Mouse (Mus musculus): Measurements from ENCODE around the gene Syngr3. TPM values are rescaled to one million over a fixed set of nuclear protein-coding genes. Genes with fewer than 3 reads are reported as not detected.
"Not testable (repeated sequence)": the region's sequence is repeated elsewhere in the genome, so short reads cannot be mapped to it uniquely, and the experiment has no call there.

Gene Syngr3
- total RNA-seq, 2 experiments from 2014 or later = 0.14 to 0.27 TPM

- DNase-seq = peak; percentile 98
These were observed 29.9 kb upstream of the Syngr3 start for GRCm38 (mm10) chr17:24719494-24720222.

DNA sequence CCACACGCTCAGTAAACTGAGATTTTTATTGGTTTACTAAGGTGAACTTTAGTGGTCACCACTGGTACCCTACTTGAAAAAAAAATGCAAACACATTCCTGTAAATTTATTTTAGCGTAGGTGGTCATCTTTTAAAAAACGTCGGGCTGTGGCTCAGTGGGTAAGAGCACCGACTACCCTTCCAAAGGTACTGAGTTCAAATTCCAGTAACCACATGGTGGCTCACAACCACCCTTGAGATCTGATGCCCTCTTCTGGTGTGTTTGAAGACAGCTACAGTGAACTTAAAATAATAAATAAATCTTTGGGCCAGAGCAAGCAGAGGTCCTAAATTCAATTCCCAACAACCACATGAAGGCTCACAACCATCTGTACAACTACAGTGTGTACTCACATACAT is 29.2 kb upstream of the Syngr3 start:
- DNase-seq = not testable (repeated sequence)

- DNase-seq = no peak
These were observed 28.2 kb upstream of the Syngr3 start, which contains the start of the genes Rnf151 and Rps2 for GRCm38 (mm10) chr17:24717943-24718342. Gene Rnf151, minus strand, starts transcription at chr17:24718063. Gene Rps2, plus strand, starts transcription at chr17:24718116.

- no peak for DNase-seq
These were observed 26.5 kb upstream of the Syngr3 start for GRCm38 (mm10) chr17:24716166-24716682.

DNA sequence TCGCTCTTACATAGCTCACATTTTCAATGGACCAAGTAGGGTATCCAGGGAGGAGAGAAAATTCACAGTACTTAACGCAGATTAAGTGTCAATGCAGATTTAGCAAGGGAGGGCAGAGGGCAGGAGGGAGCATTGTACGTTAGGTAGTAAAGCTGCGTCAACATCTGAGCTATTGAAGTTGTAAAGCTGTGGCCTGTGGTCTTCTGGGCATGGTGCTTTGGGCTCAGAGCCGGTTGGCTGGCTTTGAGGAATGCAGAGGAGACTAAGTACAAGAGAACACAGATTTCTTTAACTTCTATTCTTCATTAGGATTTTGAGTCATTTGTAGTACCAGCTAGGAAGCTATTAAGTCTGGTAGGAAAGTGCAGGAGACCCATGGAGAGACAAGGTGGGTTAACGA is 25.8 kb upstream of the Syngr3 start:
- no peak for DNase-seq

GRCm38 (mm10) chr17:24708646-24709045 is 18.9 kb upstream of the Syngr3 start:
- no peak for DNase-seq

DNA sequence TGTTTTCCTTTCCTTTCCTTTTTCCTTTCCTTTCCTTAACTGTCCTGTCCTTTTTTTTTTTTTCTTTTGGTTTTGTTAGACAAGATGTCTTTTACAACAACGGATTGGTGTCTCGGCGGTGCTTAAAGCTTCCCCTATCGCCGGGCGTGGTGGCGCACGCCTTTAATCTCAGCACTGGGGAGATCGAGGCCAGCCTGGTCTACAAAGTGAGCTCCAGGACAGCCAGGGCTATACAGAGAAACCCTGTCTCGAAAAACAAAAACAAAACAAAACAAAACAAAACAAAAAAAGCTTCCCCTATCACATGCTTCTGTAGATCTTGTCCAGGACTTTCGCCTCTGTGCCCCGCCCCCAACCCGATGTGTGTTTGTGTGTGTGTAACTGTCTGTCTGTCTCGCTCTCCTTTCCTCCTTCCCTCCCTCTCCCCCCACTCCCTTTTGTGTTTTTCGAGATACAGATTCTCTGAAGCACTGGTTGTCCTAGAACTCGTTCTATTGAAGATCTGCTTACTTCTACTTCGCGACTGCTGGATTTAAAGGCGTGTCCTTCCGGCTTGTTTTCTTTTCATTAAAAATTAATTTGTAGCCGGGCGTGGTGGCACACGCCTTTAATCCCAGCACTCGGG is 18.2 kb upstream of the Syngr3 start:
- DNase-seq = no peak

GRCm38 (mm10) chr17:24706982-24707800 is 17.4 kb upstream of the Syngr3 start, which contains the start of gene Tbl3:
Gene Tbl3, minus strand, starts transcription at chr17:24707660.
- DNase-seq = peak; percentile 96

DNA sequence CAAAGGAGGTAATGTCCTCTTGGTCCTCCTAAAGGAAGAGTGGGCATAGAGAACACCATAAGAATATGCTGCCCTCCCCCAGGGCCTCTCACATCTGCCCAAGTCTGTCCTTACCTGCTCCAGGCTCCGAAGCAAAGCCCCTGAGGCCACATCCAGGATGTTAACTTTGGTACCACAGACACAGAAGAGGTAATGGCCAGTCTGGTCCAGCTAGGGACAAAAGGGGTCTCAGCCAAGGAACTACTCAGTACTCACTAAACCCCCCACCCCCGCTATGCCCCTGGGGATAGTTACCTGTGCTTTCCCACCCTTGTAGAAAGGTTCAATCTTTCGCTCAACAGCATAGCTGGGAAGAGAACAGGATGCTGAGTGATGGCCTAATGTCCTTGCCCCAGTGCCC is 16.1 kb upstream of the Syngr3 start:
- DNase-seq = no peak

DNA sequence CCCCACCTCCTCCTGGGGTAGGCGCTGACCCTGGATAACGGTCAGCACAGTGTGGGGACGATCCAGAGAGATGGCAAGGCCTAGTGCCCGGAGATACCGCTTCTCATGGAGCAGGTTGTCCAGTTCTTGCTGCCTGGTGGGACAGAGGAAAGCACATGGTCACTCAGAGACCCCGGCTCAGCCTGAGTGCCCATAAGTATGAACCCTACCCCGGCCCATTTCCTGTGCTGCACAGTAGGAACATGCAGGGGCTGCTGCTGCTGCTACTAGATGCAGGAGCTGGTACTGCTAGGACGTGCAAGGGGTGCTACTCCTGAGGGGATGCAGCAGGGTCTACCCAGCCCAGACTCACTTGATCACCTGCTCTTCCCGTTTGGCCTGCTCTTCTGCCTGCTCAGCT is 11.5 kb upstream of the Syngr3 start:
- no peak for DNase-seq

DNA sequence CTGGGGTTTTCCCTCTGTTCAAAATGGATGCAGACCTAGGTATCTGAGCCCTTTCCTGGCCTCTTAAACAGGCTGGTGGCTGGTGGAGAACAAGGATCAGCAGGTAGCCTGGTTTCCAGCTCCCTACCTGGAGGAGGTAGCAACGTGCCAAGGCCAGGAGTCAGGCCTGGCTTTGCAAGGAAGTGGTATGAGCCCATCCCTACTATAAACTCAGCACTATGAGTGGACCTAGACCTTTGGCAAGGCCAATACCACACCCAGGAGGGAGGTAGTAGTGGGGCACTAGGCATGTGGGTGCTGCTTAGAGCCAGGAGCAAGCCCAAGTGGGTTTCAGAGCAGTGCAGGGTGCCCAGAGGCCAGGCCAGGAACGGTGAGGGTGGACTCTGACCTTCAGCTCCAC is 9.7 kb upstream of the Syngr3 start:
- no peak for DNase-seq

DNA sequence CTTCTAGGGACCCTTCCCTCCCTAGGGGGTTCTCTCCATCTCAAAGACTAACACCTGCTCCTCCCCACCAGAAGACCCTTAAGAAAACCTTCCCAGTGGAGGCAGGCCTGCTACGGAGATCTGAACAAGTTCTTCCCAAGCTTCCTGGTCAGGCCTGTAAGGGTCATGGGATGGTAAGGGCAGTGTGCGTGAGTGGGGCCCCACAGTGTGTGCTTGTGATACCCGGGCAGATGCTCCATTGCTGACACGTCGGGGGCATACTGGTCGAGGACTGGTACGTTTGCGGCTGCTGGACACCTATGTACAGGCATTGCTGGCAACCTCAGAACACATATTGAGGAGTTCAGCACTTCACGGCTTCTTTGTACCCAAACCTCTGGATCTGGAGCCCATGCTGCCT is 9.0 kb upstream of the Syngr3 start:
- no peak for DNase-seq

DNA sequence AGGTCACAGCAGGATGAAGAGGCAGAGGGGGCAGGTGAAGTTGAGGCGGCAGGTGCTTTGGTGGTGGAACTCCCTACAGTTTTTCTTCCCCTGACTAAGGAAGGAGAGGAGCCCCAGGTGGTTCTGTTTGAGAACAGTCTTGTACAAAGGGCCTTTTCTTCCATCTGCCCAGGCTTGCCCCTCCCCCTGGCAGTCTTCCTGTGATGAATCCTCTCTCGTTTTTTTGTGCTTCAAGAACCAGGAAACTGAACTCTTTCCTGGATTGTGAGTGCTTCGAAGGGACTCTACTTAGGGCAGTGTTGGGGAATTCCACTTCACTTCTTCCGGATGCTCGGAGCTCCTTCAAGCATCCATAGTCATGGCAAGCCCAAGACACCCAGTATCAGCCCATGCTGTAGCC is 8.2 kb upstream of the Syngr3 start:
- no peak for DNase-seq

DNA sequence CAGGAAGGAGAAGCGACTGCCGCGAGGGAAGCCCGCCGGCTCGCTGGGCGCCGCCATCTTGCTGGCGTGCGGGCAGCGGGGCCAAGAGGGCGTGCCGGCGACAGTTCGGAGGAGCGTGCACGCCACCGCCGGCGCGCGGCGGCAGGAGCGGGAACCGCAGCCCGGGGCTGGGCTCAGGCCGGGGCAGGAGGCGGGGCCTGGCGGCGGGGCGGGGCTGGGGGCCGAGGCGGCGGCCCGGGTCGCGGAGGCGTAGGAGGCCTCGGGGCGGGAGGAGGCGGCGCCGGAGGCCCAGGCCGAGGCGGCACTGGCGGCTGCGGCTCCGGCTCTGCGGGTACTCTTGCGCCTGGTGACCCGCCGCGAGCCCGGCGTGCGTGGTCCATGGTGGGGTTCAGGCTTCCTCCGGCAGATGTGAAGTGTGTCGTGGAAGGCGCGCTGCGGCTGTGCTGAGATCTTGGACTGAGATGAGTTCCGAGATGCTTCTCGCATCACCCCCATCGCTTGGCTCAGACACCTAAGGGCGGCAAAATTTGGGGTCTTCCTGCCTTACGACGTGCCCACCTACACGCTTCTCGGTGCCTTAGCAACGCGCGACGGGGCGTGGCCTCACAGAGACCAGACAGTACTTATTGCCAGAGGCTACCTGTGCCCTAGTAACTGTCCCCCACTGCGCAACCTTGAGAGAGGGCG is 6.4 kb upstream of the Syngr3 start, which contains the start of the genes Gfer and Noxo1:
Gene Gfer, minus strand, starts transcription at position 146 of the 687 bp plus-strand sequence.
Gene Noxo1, plus strand, starts transcription at position 224 of the 687 bp plus-strand sequence.
- peak; percentile 93 for DNase-seq

- DNase-seq = no peak
These were observed 5.7 kb upstream of the Syngr3 start for GRCm38 (mm10) chr17:24695326-24696010.

DNA sequence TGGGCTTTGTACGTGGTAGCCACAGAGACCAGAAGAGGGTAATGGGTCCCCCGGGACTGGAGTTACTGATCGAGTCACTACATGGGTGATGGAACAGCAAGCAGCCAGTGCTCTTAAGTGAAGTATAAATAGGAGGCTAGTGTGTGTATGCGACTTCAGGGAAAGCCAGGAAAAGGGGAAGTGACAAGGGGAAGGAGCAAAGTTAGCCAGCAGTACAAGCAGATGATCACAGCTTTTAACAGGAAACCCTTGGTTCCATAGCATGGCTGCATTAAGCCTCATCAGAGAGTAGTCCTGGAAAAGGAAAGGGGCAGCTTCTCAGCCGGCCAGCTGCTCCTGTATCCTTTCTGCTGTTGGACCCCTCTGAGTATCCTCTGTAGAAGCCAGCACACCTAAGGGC is 2.6 kb upstream of the Syngr3 start:
- DNase-seq = no peak

DNA sequence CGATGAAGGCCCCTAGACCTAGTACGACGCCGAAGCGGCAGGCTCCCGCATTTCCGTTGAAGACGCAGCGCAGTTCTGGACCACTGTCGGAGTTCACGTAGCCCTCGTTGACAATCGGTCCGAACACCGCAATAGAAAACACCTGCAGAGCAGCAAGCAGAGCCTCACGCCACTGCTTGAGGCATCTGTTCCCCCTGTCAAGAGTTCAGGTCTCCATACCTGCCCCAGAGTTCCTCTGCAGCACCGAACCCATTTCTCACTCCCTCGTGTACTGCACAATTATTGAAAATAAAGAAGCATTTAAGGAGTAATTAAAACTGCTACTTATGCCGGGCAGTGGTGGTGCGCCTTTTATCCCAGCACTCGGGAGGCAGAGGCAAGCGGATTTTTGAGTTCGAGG is 2.2 kb downstream of the Syngr3 start:
- no peak for DNase-seq

GRCm38 (mm10) chr17:24687146-24687595 is 2.6 kb downstream of the Syngr3 start:
- DNase-seq = peak; percentile 45

DNA sequence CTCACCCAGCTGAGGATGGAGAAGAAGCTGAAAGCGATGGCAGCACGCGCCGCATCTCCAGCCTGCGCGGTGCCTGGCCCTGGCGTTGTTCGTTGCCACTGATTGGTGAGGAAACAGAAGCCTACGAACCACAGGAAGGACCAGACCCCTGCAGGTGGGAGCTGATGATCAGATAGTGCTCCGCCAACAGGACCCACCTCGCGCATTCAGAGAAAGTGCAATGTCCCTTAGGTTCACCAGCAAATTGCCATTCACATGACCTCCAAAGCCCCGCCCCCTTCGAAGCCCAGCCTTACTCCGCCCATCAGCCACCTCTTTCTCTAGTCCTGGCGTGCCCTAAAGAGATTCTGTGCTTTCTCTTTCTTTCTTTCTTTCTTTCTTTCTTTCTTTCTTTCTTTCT is 3.2 kb downstream of the Syngr3 start:
- DNase-seq = peak; percentile 39

DNA sequence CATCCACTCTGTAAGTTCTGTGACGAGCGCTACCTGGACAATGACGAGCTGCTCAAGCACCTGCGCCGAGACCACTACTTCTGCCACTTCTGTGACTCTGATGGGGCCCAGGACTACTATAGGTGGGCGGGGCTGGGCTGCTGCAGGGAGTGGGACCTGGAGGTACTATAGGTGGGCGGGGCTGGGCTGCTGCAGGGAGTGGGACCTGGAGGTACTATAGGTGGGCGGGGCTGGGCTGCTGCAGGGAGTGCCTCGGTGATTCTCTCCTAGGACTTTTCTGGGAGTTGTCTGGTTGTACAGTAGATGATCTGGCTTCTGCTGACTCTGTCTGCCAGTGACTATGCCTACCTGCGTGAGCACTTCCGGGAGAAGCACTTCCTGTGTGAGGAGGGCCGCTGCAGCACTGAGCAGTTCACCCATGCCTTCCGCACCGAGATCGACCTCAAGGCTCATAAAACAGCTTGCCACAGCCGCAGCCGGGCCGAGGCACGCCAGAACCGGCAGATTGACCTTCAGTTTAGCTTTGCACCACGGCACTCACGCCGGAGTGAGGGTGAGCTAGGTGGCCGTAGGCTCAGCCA is 12.2 kb downstream of the Syngr3 start:
- no peak for DNase-seq

GRCm38 (mm10) chr17:24676877-24677276 is 12.9 kb downstream of the Syngr3 start:
- DNase-seq = no peak

Data from heart, postnatal 4 days (tissue).